Mouse (Mus musculus): ENCODE measurements around the gene Gpr25.

Gene Gpr25
- long read RNA-seq, experiment 1 = 0 reads
- long read RNA-seq, experiment 2 = 0 reads

DNA sequence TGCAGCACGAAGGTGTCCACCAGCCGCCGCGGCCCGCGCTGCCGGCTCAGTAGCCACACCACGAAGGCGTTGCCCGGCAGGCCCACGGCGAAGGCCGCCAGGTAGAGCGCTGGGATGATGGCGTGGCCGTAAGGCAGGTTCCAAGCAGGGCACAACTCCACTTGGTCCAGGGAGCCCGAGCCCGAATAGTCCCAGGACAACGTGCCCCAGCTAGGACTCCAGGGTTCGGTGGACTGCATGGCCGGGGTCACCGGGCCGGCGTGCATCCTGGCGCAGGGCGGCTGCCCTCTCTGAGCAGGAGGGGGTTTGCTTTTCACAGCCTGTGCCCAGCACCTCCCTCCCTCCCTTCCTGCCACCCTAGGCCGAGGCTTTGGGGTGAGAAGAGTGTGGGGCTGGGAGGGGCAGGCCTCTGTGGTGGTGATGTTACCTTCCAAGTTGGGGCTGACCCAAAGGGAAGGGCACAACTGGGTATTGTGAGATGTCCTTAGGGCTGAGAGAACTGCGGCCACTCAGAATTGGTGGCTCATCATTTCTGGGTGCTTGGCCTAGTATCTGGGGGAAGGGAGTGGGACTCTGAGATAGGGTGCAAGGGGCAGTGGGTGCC lies at the start of gene Gpr25:
Gene Gpr25 (minus strand): TSS at position 239 of the 604 bp plus-strand sequence.
- intact Hi-C loops (cut with DNase I) = no loop called here

DNA sequence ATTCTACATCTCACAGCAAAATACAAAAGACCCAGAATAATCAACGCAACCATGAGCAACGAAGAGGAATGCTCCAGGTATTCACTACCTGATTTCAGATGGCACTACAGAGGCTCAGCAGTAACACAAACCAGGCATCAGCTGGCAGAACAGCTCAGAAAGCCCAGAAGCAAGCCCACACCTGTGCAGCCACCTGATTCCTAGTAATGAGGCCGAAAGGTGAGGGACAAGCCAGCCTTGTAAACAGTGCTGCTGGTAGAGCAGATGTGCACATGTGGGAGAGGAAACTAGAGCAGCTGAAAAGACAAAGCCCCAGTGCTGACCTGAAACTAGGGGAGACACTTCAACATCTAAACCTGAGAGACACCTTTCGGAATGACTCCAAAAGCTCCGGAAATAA lies 48.5 kb upstream of the Gpr25 start:
- intact Hi-C loops (cut with DNase I) = no loop called here

DNA sequence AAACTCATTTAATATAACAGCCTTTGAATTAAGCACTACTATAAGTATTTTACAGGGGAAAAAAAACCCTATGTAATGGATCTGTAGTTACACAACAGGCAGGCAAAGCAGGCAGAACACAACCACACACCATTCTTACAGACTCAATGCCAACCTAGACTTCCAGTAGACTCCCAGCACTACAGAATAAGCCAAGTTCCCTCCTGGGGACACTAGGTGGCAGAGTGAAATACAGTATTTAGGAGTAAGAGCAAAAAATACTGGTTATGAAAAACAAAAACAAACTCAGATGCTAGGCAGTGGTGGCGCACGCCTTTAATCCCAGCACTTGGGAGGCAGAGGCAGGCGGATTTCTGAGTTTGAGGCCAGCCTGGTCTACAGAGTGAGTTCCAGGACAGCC lies 45.8 kb upstream of the Gpr25 start:
- intact Hi-C loops (cut with DNase I) = loop anchor here (2.0 kb wide), 1 partner anchor 152 kb away; no protein-coding TSS in a partner anchor

DNA sequence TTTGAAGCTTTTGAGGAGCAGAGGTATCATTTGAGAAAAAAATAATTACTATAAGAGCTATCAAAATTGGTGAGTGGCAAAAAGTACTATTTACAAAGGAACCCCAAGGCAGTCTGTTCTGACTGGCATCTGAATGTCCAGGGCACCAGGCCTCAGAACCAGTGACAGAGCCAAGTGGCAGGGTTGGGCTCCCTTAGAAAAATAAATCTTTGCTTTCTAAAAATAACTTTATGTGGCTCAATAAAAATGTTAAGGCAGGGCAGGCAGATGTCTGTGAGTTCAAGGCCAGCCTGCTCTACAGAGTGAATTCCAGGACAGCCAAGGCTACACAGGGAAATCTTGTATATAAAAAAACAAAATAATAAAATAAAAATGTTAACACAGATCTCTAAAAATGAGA lies 33.3 kb upstream of the Gpr25 start:
- intact Hi-C loops (cut with DNase I) = loop anchor here (5.0 kb wide), 1 partner anchor 53 kb away; the partner anchor contains the start of gene Camsap2

DNA sequence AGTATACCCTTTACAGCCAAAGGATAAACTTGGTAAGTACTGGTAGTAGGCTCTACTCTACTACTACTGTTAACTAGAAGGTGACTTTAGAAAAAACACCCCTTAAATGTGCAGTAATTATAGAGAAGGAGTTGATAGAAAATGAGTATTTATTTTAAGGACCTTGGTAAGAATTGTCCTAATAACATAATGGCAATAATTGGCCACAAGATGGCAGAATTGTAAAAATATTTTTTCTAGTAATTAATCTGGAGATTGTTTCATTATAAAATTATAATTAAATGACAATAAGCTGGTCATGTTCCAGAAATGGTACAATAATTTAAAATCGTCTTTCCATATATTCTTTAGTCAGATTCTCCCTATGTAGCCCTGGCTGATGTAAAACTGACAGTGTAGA lies 29.1 kb upstream of the Gpr25 start:
- intact Hi-C loops (cut with DNase I) = loop anchor here (5.0 kb wide), 2 partner anchors 57 to 167 kb away; partner anchors contain the start of gene Camsap2

DNA sequence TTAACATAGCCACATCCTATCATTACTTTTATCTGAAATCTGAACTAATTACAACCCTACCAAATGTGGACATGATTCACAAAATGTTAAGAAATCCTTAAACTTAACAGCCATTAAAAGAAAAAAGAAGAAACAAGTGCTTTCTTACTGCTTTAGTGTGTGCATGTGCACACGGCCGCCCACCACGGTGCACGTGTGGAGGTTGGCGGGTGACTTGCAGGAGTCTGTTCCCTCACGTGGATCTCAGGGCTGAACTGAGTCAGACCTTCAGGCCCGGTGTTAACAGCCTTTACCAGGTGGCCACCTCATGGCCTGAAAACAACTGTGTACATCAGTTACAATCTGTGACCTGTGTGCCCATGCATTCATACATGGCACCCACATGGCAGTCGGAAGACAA lies 16.7 kb upstream of the Gpr25 start:
- intact Hi-C loops (cut with DNase I) = no loop called here

DNA sequence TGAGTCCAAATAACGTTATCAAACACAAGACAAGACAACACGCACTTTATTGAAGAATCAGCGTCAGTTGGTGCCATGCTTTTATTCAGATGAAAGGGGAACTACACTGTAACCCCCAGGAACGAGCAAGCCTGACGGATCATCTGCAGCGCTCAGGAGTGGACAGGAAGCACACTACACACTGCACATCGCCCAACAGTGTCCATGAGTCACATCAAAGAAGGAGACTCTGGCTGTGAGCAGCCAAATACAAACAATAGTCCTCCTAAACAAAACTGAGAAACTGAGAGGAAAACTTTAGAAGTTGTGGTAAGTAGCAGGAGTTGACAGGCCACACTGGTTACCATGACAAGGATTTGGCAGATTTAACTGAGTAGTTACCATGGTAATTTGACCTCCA lies 7.6 kb upstream of the Gpr25 start:
- intact Hi-C loops (cut with DNase I) = no loop called here

DNA sequence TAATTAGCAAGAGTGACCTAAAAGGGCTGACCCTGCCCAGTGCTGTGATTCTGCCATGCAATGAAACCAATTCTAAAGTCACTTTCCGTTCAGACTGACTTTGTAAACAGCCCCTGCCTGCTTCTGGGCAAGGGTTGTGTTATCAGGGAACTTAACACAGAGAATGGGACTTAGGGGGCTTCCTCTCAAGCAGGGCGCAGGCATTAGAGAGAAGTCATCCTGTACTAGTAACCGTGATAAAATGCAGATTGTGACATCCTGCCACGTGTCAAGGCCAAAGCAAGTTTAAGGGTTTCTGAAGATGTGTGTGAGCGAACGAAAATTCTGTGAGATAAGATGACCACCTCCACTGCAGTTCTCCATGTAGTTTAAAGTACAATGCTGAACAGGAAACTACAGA lies 5.5 kb upstream of the Gpr25 start:
- intact Hi-C loops (cut with DNase I) = no loop called here

DNA sequence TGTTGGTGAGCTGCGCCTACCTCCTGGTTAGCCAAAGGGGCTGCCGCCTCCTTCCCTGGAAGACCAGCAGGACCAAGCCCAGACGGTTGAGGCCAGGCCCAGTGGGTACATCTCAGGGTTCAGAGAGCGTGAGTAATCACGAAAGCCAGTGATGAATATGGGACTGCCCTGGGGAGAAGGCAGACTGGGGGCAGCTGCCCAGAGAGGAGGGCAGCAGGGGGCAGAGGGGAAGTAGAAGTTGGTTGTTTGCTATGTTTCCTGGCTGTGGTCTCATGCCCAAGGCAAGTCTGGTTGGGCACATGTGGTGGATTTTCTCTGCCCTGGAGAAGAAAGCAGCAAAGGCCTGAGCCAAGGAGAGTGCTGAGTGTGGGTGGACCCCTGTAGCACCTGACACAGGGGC lies 2.7 kb upstream of the Gpr25 start:
- intact Hi-C loops (cut with DNase I) = no loop called here

DNA sequence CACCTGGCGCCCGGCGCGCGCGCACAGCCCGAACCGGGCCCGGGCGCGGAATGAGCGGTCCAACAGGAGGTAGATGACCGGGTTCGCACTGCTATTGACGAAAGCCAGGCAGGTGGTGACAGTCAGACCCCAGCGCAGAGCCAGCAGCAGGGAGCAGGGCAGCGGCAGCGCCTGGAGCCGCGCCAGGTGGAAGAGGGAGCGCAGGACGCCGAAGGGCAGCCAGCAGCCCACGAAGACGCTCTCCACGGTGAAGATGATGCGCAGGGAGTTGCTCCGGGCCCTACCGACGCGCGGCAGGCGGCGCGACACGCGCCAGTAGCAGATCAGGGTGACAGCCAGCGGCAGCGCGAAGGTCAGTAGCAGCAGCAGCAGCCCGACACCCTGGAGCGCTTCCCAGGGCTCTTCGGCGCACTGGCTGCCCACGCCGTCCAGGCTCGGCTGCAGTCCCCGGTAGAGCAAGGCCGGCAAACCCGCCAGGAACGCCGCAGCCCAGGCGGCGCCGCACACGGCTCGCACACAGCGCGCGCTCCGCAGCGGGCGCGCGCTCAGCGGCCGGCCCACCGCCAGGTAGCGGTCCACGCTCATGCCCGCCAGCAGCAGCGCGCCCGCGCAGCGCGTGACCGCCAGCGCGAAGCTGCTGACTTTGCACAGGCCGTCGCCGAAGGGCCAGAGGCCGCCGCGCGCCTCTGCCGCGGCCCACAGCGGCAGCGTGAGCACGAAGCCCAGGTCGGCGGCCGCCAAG lies 609 bp downstream of the Gpr25 start:
- intact Hi-C loops (cut with DNase I) = no loop called here

DNA sequence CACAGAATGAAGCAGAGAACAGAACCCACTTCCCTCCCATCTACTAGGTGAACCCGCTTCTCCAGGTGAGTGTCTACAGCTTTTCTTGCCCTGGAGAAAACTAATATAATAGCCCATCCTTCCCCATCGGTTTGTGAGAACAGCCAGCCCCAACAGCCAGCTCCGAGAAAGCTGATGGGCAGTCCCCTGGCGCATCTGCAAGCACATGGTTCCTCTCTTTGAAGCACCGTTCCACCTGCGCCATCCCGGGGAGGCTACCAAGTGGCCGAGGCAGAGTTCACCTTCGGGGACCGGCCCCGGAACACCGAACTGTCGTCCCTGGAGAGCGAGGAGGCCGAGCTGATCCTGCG lies 1.2 kb downstream of the Gpr25 start:
- intact Hi-C loops (cut with DNase I) = no loop called here

DNA sequence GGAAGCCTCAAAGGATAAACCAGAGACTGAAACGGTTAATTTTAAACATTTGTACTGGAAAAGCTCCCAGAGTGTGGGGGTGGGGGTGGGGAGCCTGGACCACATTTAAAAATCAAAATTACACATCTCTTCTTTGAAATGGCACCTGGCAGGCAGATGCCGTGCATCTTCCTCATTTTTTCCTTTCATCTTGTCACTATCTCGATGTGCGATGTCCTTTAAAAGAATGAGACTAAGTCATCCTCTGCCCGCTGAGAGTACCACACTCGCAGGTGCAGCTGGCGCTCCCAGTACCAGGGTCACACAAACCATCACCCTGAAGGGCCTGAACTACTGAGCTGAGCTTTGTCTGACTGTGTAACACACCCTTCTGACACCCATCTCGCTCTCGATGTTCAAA lies 2.2 kb downstream of the Gpr25 start:
- intact Hi-C loops (cut with DNase I) = no loop called here

DNA sequence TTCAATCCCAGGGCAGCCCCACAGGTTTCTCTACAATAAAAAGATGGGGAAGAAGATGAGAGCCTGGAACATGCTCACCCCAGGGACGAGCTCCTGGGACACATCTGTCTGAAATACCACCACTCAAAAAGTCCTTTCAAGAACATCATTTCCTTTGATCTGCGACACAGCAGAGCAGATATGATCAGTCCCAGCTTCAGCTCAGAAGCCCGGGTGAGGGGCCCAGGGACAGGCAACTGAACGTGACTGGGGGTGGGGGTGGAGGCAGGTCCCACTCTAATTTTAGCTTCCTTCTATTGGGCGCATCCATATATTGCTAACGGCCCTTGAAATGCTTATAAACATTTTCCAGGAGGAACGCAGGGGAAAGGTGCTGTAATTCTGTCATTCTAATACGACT lies 5.0 kb downstream of the Gpr25 start:
- intact Hi-C loops (cut with DNase I) = no loop called here

DNA sequence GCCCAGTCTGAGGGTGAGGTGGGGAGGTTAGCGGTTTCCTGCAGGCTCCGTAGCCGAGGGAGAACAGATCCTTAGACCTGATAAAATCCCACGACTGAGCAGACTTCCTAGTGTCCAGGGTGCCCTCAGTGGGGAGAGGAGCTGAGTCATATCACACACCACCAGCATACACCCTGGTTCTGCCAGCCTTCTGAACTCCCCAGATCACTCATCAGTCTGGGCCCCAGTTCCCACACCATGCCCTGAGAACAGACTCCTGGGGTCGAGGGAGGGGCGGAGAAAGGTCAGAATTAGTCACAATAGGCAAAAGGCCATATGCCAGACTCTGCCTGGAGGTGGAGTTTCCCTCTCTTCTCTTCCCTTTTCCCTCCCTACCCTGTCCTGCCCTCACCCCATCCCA lies 5.5 kb downstream of the Gpr25 start:
- intact Hi-C loops (cut with DNase I) = no loop called here

DNA sequence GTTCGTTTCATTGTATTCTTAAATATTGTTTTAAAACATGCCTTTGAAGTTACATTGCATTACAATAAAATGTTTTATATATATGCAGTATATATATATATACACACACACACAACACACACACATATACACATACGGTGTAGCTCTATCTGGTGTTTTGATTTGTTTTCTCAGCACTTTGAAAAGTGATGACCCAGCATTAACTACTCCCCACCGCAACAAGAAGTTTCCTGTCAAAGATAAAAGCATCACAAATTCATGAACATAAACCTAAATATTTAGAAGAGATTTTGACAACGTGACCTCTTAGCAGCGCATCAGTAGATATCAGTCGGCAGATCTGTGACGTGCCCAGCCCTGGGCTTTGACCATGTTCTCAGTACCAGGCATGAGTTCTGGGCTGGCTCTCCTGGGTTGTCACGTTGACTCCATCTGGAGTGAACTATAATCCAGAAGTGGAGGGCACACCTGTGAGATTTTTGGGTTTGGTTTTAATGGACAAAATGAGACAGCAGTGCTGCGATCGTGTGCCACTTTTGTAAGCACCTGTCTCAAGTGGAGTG lies 6.1 kb downstream of the Gpr25 start:
- intact Hi-C loops (cut with DNase I) = no loop called here

DNA sequence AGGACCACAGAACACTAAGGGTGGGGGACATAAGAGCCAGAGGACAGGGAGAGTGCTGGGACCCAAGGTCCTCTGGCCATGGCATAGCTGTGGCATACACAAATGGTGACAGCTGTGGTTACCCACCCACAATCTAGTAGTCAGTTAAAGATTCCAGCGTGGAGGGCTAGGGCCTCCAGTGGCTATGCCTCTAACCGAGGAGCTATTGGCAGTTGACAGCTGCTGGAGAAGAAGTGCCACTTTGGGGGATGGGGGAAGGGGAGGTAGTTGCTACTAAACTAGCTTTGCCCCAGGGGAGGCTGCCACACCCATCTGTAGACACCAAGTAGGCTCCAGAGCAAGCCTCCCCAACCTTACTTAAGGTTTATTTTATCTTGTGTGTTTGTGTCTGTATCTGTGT lies 7.2 kb downstream of the Gpr25 start:
- intact Hi-C loops (cut with DNase I) = no loop called here

DNA sequence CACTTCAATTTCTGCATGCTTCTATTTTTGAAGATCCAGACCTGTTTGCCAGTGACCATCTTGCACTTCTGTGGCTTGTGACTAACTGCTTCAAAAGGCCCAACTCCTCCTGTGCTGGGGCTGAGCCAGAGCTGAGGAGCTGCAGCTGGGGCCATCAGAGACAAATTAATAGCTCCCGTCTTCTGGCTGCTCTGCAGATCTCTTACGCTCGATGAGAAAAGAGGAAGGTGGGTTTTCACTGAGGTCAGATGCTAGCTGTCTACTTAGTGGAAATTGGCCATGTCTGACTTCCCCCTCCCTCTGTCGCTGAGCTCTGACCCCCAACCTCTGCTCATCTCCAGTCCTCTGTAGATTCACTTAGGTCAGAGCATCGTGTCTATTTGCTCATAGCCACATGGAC lies 11.0 kb downstream of the Gpr25 start:
- intact Hi-C loops (cut with DNase I) = no loop called here

DNA sequence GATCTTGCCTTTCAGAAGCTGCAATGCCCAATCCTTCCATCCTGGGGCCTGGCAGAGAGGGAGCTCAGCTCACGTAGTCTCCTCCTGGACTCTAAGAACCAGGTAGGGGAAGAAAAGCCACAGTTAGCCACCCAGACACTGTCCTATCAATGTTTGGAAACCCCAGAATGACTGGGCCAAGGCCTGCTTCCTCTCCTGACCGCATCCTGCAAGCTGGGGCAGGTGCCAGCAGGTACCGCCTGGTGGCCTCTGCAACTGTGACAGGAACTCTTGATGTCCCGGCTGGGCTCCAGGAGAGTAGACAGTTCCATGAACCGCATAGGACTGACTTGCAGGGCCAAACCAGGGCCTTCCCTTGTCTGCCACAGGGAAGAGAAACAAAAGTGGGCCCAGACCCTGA lies 13.3 kb downstream of the Gpr25 start:
- intact Hi-C loops (cut with DNase I) = no loop called here

DNA sequence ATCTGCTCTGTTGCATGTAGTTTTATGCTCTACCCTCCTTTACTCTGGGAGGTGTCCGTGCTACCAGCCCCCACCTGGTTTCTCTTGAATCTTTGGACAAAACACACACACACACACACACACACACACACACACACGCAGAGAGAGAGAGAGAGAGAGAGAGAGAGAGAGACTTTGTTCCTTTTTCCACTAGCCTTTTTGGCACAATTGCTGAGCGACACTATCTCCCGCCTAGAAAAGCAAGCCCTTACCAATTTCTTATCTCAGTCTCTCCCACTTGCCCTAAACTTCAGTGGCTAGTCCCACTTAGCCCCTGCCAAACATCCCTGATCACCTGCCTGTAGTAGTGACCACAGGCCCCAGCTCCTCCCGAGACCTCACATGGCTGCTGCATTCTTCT lies 16.2 kb downstream of the Gpr25 start:
- intact Hi-C loops (cut with DNase I) = no loop called here

DNA sequence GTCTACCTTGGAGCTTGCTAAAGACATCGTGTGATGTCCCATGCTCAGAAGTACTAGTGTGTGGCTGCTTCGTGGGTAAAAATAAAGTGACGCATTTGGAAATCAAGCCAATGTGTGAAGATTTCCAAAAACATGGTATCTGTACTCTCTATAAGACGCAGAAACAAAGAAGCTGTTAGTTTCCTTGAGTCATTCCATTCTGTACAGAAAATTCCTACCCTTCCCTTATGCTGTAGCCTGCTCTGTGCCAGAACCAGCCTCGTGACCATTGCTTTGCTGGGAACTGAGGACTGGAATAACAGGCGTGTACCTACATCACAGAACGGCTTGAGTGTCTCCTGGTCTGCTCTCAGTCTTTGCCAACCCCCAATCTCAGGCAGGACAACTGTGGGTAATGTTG lies 18.9 kb downstream of the Gpr25 start:
- intact Hi-C loops (cut with DNase I) = no loop called here

DNA sequence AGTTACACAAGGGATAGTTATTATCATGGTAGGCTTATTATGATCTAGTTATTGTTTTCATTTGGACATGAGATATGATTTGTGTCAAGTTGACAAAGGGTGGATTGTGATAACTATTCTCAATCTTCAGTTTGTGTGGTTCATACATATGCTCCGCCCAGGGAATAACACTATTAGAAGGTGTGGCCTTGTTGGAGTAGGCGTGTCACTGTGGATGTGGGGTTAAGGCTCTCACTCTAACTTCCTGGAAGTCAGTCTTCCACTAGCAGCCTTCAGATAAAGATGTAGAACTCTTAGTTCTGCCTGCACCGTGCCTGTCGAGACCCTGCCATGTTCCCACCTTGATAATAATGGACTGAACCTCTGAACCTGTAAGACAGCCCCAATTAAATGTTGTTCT lies 22.2 kb downstream of the Gpr25 start:
- intact Hi-C loops (cut with DNase I) = no loop called here

DNA sequence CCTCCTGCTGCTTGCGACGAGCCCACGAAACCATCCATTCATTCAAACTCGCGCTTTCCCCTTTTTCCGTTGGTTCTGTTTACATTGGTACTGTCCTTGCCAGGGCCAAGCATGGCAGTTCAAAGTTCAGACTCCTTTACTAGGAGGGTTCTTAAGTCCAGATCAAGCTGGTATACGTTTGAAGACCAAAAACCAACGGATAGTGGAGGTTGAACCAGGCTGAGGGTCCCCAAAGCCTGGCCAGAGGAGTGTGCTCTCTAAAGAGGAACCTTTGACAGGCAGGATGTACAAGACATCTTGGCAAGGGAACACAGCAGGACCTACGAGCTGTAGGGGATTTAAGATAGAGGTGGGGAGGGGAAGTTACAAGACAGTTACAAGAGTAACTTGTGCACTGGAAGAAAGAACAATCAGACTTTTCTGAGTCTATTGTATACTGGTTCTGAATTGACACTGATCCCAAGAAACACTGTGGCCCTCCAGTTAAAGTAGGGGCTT lies 26.0 kb downstream of the Gpr25 start:
- intact Hi-C loops (cut with DNase I) = no loop called here
